Mouse (Mus musculus) kidney, adult 2 months (tissue): Measurements from ENCODE around the gene Aacs.

Experiments used
- CTCF ChIP-seq: fragments of 200-500 bp; conservative IDR thresholded peaks from 2 replicates; pipeline ENCODE4 v1.5.1; 2011; ENCODE audit warnings: low read depth, mild to moderate bottlenecking, control low read depth, low read length, moderate library complexity, mixed read lengths; ENCODE audit not compliant: insufficient read depth, insufficient read length
- POLR2A ChIP-seq: fragments of 200-500 bp; IDR thresholded peaks from one replicate; pipeline ENCODE4 v1.6.1; 2011; ENCODE audit warnings: low read depth, low read length, control low read depth

GRCm38 (mm10) chr5:125480434-125481231 is 5.0 kb downstream of the Aacs start:
- no peak for TF ChIP-seq CTCF
- TF ChIP-seq POLR2A = no peak
